Mouse (Mus musculus) midbrain, embryonic 11.5 days (tissue): ENCODE measurements around the gene Flcn. TPM values are rescaled to one million over a fixed set of nuclear protein-coding genes. Genes with fewer than 3 reads are reported as not detected.
A peak's percentile ranks its signal among the peaks of the same experiment; 100 is the strongest.

Experiments
- ATAC-seq: fragments of 200-750 bp; cut with Nextera tagmentation; 2 replicates; pipeline ENCODE4 v1.8.0; 2017; ENCODE audit warnings: moderate TSS enrichment, moderate library complexity; ENCODE audit not compliant: low FRiP score
- DNase-seq: peaks from one replicate; pipeline ENCODE4 v3.0.0; 2015; ENCODE audit warnings: low spot score; ENCODE audit errors: missing footprints
- H3K27ac ChIP-seq: fragments of 300-500 bp; sonication (generic); 2 replicates; pipeline ENCODE4 v1.5.1; 2014; ENCODE audit warnings: low read depth, low read length
- H3K27me3 ChIP-seq: fragments of 300-500 bp; sonication (generic); 2 replicates; pipeline ENCODE4 v1.6.1; 2014; ENCODE audit warnings: mild to moderate bottlenecking, low read length, moderate library complexity, mixed read lengths; ENCODE audit not compliant: control insufficient read depth, insufficient read depth
- H3K36me3 ChIP-seq: fragments of 300-500 bp; sonication (generic); 2 replicates; pipeline ENCODE4 v1.6.1; 2014; ENCODE audit warnings: mild to moderate bottlenecking, low read length, moderate library complexity, mixed read lengths; ENCODE audit not compliant: control insufficient read depth, insufficient read depth
- H3K4me1 ChIP-seq: fragments of 300-500 bp; sonication (generic); 2 replicates; pipeline ENCODE4 v1.6.1; 2014; ENCODE audit warnings: low read length; ENCODE audit not compliant: control insufficient read depth, insufficient read depth
- H3K4me2 ChIP-seq: fragments of 300-500 bp; sonication (generic); 2 replicates; pipeline ENCODE4 v1.6.1; 2014; ENCODE audit warnings: mild to moderate bottlenecking, moderate library complexity
- H3K4me3 ChIP-seq: fragments of 300-500 bp; sonication (generic); 2 replicates; pipeline ENCODE4 v1.5.1; 2014; ENCODE audit warnings: low read depth, low read length
- H3K9ac ChIP-seq: fragments of 300-500 bp; sonication (generic); 2 replicates; pipeline ENCODE4 v1.6.1; 2014; ENCODE audit warnings: low read length
- H3K9me3 ChIP-seq: fragments of 300-500 bp; sonication (generic); 2 replicates; pipeline ENCODE4 v1.6.1; 2016; ENCODE audit warnings: low read length; ENCODE audit not compliant: control insufficient read depth
- WGBS: fragments of 180-500 bp; shearing (Covaris S2); extraction: QIAGEN DNeasy Blood & Tissue Kit; methylation state at CpG from one replicate; pipeline ENCODE4 v1.1.7; 2014; 5-methylcytosine and 5-hydroxymethylcytosine counted together
- polyA plus RNA-seq: library from polyadenylated mRNA; unstranded; fragments of >200 nt; fragmentation: Nextera tagmentation; extraction: Ambion mirVana; gene quantifications from 2 replicates; pipeline ENCODE4 v1.2.1, GENCODE M21; 2014

The Flcn gene
- polyA plus RNA-seq, 1 experiment from 2014 or later = 28.2 TPM

DNA sequence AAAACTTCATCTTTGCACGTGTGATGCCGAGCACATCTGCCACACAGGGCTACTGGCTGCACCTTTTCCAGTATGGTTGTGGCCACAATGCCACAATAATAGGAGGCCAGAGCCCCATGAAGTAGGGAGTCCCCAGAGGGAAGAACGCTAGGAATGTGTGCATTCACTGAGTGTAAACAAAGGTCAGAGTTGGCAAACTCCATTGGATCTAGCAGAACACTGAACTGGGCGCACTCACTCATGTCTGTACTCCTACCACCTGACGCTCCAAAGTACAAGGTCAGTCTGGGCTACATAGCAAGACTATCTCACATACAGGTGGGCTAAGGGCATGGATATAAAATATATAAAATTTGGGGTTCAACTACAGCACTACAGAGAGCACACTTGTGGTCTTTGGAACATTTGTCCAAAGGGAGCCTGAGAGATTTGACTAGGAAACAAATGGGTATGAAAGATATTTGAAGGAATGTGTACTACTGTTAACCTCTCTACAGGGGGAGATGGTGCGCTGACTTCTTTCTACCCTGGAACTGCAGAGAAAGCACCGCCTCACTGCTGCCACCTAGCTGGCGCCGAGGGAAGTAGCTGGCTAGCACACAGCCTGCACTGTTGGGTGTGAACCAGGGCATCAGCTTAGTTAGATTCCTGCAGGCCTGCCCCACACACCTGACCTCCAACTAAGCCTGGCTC, 31.5 kb downstream of the Flcn start:
- H3K4me3 ChIP-seq = no peak overlapping the region
- DNase-seq = peak; percentile 96
- no peak overlapping the region for H3K9ac ChIP-seq
- H3K36me3 ChIP-seq = peaks cover 14% of the 10 kb centered on the region; the same call in 1 of the 2 replicates
- 52% methylated on average over 9 of the region's 9 CpGs for WGBS
- no peak overlapping the region for H3K4me2 ChIP-seq
- no peaks in the 10 kb centered on the region for H3K9me3 ChIP-seq
- H3K27me3 ChIP-seq = no peaks in the 10 kb centered on the region
- no peak overlapping the region for H3K27ac ChIP-seq
- ATAC-seq = peak; percentile 16; the same call in 1 of the 2 replicates
- H3K4me1 ChIP-seq = peaks cover 5% of the 10 kb centered on the region

DNA sequence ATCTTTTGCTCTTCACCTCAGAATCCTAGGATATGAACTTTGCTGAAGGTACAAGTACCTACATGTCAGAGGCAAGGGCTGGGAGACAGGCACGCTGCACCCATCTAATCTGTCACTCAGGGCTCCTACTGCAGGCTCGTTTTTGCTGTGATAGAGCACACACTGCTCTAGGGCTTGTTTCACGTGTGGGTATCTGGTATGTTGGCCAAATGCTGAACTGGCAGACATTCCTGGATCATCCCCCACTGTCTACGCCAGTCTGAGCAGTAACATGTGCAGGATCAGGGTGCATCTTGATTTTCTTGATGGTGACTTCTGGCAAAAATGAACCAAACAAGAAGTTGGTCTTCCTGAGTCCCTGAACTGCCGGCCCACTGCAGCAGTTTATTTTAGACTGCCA, 32.6 kb downstream of the Flcn start:
- DNase-seq (no peak), ATAC-seq (no peak)
- Histone ChIP-seq H3K9ac (no peak overlapping the region), H3K4me2 (no peak overlapping the region), H3K27ac (no peak overlapping the region), H3K36me3 (peaks cover 14% of the 10 kb centered on the region; the same call in 1 of the 2 replicates), H3K4me3 (no peak overlapping the region), H3K27me3 (no peaks in the 10 kb centered on the region), H3K4me1 (peaks cover 3% of the 10 kb centered on the region), H3K9me3 (no peaks in the 10 kb centered on the region)
- 90% methylated on average over 5 of the region's 5 CpGs for WGBS

DNA sequence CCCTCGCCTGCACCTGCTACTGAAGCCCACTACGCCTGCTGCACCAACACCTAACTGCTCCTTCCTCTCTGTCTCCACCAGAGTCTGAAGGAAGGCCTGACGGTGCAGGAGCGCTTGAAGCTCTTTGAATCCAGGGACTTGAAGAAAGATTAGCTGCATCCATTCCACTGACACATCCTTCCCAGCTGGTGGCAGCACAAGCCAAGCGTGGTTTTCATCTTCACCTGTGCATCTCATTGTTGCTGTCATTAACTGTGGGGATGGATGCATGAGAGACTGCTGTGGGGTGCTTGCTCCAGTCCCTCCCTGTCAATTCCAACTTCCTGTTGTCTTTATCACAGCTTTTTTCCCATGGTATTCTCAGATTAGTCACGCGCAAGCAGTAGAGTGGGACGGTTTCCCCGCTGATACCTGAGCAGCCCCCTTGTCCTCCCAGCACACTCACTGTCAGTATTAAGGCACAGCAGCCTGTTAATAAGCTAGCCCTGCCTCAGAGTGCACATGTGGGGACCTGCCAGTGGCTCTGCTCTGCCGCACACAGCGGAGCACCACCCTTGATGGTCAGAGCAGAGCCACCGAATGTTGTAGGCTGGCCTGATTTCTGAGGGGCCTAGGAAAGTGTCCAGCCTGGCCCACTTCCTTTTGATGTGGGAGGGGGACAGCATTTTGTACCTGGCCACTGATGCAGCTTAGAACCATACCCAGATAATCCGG, 34.2 kb downstream of the Flcn start:
- H3K9ac ChIP-seq = no peak overlapping the region
- no peak overlapping the region for H3K4me2 ChIP-seq
- ATAC-seq = no peak
- peak; percentile 31 for DNase-seq
- peaks cover 27% of the 10 kb centered on the region; the same call in 1 of the 2 replicates for H3K36me3 ChIP-seq
- H3K27me3 ChIP-seq = no peaks in the 10 kb centered on the region
- no peak overlapping the region for H3K4me3 ChIP-seq
- no peaks in the 10 kb centered on the region for H3K4me1 ChIP-seq
- 79% methylated on average over 13 of the region's 13 CpGs for WGBS
- no peak overlapping the region for H3K27ac ChIP-seq
- H3K9me3 ChIP-seq = no peaks in the 10 kb centered on the region

DNA sequence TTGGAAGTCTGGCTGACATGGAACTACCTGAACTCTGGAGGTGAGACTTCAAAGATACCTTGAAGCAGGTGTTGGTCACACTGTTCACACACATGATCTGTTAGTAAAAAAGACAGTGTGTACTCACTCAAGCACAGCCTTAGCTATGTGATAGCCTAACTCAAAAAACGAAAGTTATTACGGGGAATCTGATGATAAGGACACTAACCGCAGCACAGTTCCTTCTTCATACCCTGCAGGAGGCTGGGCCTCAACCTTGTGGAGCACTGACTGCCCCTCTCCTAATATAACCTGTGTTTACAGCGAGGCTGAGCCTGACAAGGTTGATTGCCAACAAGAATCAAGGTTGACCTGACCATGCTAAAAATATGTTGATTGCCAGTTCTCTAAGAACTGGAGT, 35.3 kb downstream of the Flcn start:
- ATAC-seq (no peak), DNase-seq (no peak)
- WGBS = 91% methylated on average over 4 of the region's 4 CpGs
- Histone ChIP-seq H3K9ac (no peak overlapping the region), H3K9me3 (no peaks in the 10 kb centered on the region), H3K27me3 (no peaks in the 10 kb centered on the region), H3K4me3 (no peak overlapping the region), H3K27ac (no peak overlapping the region), H3K4me1 (no peaks in the 10 kb centered on the region), H3K36me3 (peaks cover 34% of the 10 kb centered on the region), H3K4me2 (no peak overlapping the region)

DNA sequence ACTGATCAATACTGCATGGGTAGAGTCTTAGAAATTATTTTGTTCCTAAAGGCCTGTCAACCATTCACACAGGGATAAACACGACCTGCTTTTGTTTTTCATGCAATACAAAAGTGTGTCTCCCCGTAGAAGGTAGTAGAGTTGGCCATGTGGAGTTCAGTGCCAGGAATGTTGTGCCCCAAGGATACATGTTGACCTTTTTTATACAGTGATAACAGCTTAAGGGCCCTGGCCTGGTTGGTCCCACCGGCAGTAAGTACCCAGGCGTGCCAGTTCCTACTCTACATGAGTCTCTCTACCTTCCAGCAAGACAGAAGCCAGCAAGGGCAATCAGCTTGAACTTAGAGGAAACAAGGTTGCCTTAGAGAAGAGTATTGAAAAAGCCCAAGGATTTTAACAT, 36.9 kb downstream of the Flcn start:
- 88% methylated on average over 4 of the region's 4 CpGs for WGBS
- Histone ChIP-seq H3K27me3 (no peaks in the 10 kb centered on the region), H3K36me3 (peaks cover 34% of the 10 kb centered on the region), H3K27ac (no peak overlapping the region), H3K4me1 (no peaks in the 10 kb centered on the region), H3K4me2 (no peak overlapping the region), H3K9me3 (no peaks in the 10 kb centered on the region), H3K9ac (no peak overlapping the region), H3K4me3 (no peak overlapping the region)
- ATAC-seq (no peak), DNase-seq (peak; percentile 23)

DNA sequence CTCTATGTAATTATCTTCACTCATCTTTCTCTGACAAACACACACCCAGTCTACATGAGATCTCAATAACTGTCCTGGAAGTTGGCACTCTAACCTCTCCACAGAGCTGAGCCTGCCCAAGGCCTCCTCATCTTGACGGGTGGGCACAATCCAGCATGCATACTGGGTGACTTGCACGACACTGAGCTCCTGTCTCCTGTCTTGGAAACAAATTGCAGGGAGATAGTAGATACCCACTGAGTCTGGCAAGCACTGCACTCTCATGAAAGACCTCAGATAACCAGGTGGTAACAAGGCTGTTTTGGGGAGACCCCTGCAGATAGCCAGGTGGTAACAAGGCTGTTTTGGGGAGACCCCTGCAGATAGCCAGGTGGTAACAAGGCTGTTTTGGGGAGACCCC, 37.5 kb downstream of the Flcn start:
- WGBS = 87% methylated on average over 2 of the region's 2 CpGs
- Histone ChIP-seq H3K27ac (no peak overlapping the region), H3K4me2 (no peak overlapping the region), H3K9ac (no peak overlapping the region), H3K4me1 (no peaks in the 10 kb centered on the region), H3K36me3 (peaks cover 35% of the 10 kb centered on the region), H3K9me3 (no peaks in the 10 kb centered on the region), H3K27me3 (no peaks in the 10 kb centered on the region), H3K4me3 (no peak overlapping the region)
- no peak for ATAC-seq
- DNase-seq = no peak

DNA sequence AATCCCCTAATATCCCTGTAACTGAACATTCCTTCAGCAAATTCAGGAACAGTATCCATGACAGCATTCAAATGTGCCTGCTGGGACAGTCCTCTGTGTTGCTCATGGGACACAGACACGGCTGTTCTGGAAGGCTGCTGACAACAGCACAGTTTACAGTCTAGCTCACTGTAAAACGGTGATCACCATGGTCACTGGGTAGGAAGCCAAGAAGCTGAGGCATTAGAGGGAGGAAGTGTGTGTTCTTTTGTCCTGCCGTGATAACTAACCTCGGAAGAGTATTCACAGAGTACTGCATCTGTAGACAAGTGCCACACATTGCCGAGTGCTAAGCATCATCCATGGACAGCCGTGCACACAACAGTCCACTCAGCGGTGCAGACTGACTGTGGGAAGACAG, 39.1 kb downstream of the Flcn start:
- ATAC-seq (no peak), DNase-seq (no peak)
- WGBS = 93% methylated on average over 7 of the region's 7 CpGs
- Histone ChIP-seq H3K27me3 (no peaks in the 10 kb centered on the region), H3K9ac (no peak overlapping the region), H3K4me1 (no peaks in the 10 kb centered on the region), H3K27ac (no peak overlapping the region), H3K4me2 (no peak overlapping the region), H3K9me3 (no peaks in the 10 kb centered on the region), H3K36me3 (peaks cover 42% of the 10 kb centered on the region), H3K4me3 (no peak overlapping the region)

DNA sequence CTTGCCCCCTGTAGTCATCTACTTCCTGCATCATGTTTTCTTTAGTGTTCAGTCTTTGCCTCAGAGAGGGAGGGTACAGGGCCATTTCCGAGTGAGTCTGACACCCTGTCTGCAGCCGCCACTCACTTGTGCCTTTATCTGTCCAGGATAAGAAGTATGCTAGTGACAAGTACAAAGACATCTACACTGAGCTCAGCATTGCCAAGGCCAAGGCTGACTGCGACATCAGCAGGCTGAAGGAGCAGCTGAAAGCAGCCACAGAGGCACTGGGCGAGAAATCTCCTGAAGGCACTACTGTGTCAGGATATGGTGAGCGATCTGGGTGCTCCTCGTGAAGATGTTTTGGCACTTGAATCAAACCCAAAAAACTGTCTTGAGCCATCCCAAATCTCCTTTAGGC, 40.1 kb downstream of the Flcn start:
- WGBS = 90% methylated on average over 6 of the region's 6 CpGs

DNA sequence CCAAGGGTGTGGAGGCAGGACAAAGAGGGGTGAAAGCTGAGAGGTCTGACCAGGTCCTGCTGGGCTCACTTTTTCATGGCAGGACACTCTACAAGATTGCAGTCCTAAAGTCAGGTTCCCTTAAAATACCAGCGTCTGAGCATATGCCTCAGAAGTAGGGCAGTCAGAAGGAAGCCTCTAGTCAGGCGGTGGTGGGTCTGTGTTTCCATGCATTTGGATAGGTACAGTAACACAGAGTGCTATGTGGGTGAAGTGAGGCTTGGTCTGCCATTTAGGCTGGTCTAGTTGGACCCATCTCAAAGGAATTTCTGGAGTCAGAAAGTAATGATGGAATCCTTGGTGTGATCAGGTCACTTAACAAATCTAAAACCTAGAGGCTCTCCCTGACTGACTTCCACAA, 40.5 kb downstream of the Flcn start:
- Histone ChIP-seq H3K4me2 (no peak overlapping the region), H3K27me3 (no peaks in the 10 kb centered on the region), H3K4me3 (no peak overlapping the region), H3K27ac (no peak overlapping the region), H3K9ac (no peak overlapping the region), H3K4me1 (no peaks in the 10 kb centered on the region), H3K9me3 (no peaks in the 10 kb centered on the region), H3K36me3 (peaks cover 38% of the 10 kb centered on the region)
- ATAC-seq (no peak), DNase-seq (peak; percentile 41)
- WGBS = 96% methylated on average over 2 of the region's 2 CpGs

More for the DNA sequence above, 40.1 kb downstream of the Flcn start:
- no peak overlapping the region for H3K9ac ChIP-seq
- H3K4me1 ChIP-seq = no peaks in the 10 kb centered on the region
- DNase-seq = no peak
- no peak overlapping the region for H3K4me3 ChIP-seq
- no peaks in the 10 kb centered on the region for H3K9me3 ChIP-seq
- H3K27ac ChIP-seq = no peak overlapping the region
- H3K36me3 ChIP-seq = peaks cover 38% of the 10 kb centered on the region
- H3K27me3 ChIP-seq = no peaks in the 10 kb centered on the region
- ATAC-seq = no peak
- H3K4me2 ChIP-seq = no peak overlapping the region
